Comparison of ENCODE assay signal across 8 mouse cellular contexts in genomic region chr13:59834786-59835452, GRCm38 (mm10). TPM values are rescaled to one million over a fixed set of nuclear protein-coding genes. Genes with fewer than 3 reads are reported as not detected.
DNase-seq lines count a peak whose midpoint lies in the region; ATAC-seq and TF ChIP-seq lines count a peak whose summit lies in the region.

No protein-coding gene starts in this region.

- H3K36me3 ChIP-seq in embryonic facial prominence, embryonic 15.5 days: no peaks in the 10 kb centered on the region
- no peaks in the 10 kb centered on the region for H3K36me3 ChIP-seq in midbrain, embryonic 15.5 days (replicated peaks)

- peak overlapping the region; percentile 70 for H3K27ac ChIP-seq in embryonic facial prominence, embryonic 15.5 days (replicated peaks)
- H3K27ac ChIP-seq in left cerebral cortex, adult 2 months: peak overlapping the region; percentile 90
- 0 out of 2 replicates have a peak overlapping the region, but pooled peaks have one; percentile 20 for H3K27ac ChIP-seq in midbrain, embryonic 15.5 days

- no peak for TF ChIP-seq CTCF in left cerebral cortex, adult 2 months (IDR thresholded peaks at IDR 0.05)

- H3K9ac ChIP-seq in embryonic facial prominence, embryonic 15.5 days: no peak overlapping the region
- H3K9ac ChIP-seq in midbrain, embryonic 15.5 days: no peak overlapping the region

- peak; percentile 36 to 47 for DNase-seq in lung, adult 18-20 months
- no peak for DNase-seq in lung, postnatal 14 days
- DNase-seq in left cerebral cortex, adult 2 months (ENCODE audit: extremely low spot score in 1 of 2, low spot score in 2 of 2): peak; percentile 49 to 65
- DNase-seq in spleen, postnatal 36 days (ENCODE audit: low spot score in 2 of 2): no peak
- no peak for DNase-seq in thymus, postnatal 25 days
- DNase-seq in adrenal gland, adult 18-20 months (ENCODE audit: low spot score in 2 of 2): no peak

- H3K27me3 ChIP-seq in embryonic facial prominence, embryonic 15.5 days: no peaks in the 10 kb centered on the region
- H3K27me3 ChIP-seq in midbrain, embryonic 15.5 days (replicated peaks): no peaks in the 10 kb centered on the region

- H3K9me3 ChIP-seq in embryonic facial prominence, embryonic 15.5 days (replicated peaks): no peaks in the 10 kb centered on the region
- H3K9me3 ChIP-seq in midbrain, embryonic 15.5 days: no peaks in the 10 kb centered on the region

- WGBS in embryonic facial prominence, embryonic 15.5 days: 31% methylated on average over 4 of the region's 4 CpGs
- whole genome bisulfite sequencing in midbrain, embryonic 15.5 days: 54% methylated on average over 4 of the region's 4 CpGs

- H3K4me1 ChIP-seq in embryonic facial prominence, embryonic 15.5 days: peaks cover 9% of the 10 kb centered on the region; the same call in 1 of the 2 replicates
- H3K4me1 ChIP-seq in midbrain, embryonic 15.5 days: no peaks in the 10 kb centered on the region

- no peak overlapping the region for H3K4me2 ChIP-seq in embryonic facial prominence, embryonic 15.5 days (replicated peaks)
- no peak overlapping the region for H3K4me2 ChIP-seq in midbrain, embryonic 15.5 days

- ATAC-seq in embryonic facial prominence, embryonic 15.5 days (ENCODE audit: insufficient number of reproducible peaks, low FRiP score, low TSS enrichment, low read depth): 0 out of 2 replicates have a peak, but pooled peaks have one; percentile 51
- no peak for ATAC-seq in midbrain, embryonic 15.5 days (replicated peaks)

- H3K4me3 ChIP-seq in embryonic facial prominence, embryonic 15.5 days (replicated peaks): no peak overlapping the region
- no peak overlapping the region for H3K4me3 ChIP-seq in left cerebral cortex, adult 2 months
- H3K4me3 ChIP-seq in midbrain, embryonic 15.5 days: no peak overlapping the region

- intact Hi-C loops in left cerebral cortex, adult 2 months (cut with DNase I): no loop called here

RNA-seq across cellular contexts. Expression of gene Tut7, which starts 12.0 kb away (rescaled TPM):
- 49.7 and 52.8 TPM in 2 replicates for polyA plus RNA-seq in embryonic facial prominence, embryonic 15.5 days (2015; fragmentation: Nextera tagmentation; extraction: Ambion mirVana)
- total RNA-seq in left cerebral cortex, adult 2 months (2021): 10 to 100 TPM; 61.1 to 66.0 TPM
- polyA plus RNA-seq in midbrain, embryonic 15.5 days (2015; fragmentation: Nextera tagmentation; extraction: Ambion mirVana): 48.7 and 52.5 TPM in 2 replicates
- total RNA-seq in adrenal gland, adult 18-20 months (2021): 10 to 100 TPM; 63.0 to 64.1 TPM

RNA-seq across cellular contexts. Expression of gene Gm49354, which starts 52.9 kb away (rescaled TPM):
- not detected in 2 replicates for polyA plus RNA-seq in embryonic facial prominence, embryonic 15.5 days (2015; fragmentation: Nextera tagmentation; extraction: Ambion mirVana)
- not detected for total RNA-seq in left cerebral cortex, adult 2 months (2021)
- not detected in 2 replicates for polyA plus RNA-seq in midbrain, embryonic 15.5 days (2015; fragmentation: Nextera tagmentation; extraction: Ambion mirVana)
- not detected for total RNA-seq in adrenal gland, adult 18-20 months (2021)

Comparison
In these comparisons a context has a peak if more than half of its experiments do, and no peak if none do; other contexts are left out.
1. DNase-seq: peak in lung, adult 18-20 months (2 of 2) and left cerebral cortex, adult 2 months (2 of 2); none in lung, postnatal 14 days (single experiment), spleen, postnatal 36 days (0 of 2), thymus, postnatal 25 days (single experiment) and adrenal gland, adult 18-20 months (0 of 2).
2. H3K27ac ChIP-seq: peak in every context shown above with its lines; median percentile 90 in left cerebral cortex, adult 2 months; 70 in embryonic facial prominence, embryonic 15.5 days; 20 in midbrain, embryonic 15.5 days.